Mouse (Mus musculus): ENCODE measurements around the gene Fxyd1.

GRCm38 (mm10) chr7:31081106-31081505 lies 24.1 kb upstream of the Fxyd1 start:
- no peak for TF ChIP-seq CTCF (conservative IDR thresholded peaks at IDR 0.05; ENCODE audit: low read length)
- TF ChIP-seq POU5F1 (IDR thresholded peaks at IDR 0.05; ENCODE audit: borderline replicate concordance, low read length): no peak
